Mouse (Mus musculus) megakaryocyte-erythroid progenitor cell, adult 5-6 weeks (primary cell): ENCODE results near the gene Map2k6. TPM values are rescaled to one million over a fixed set of nuclear protein-coding genes. Genes with fewer than 3 reads are reported as not detected.

ENCODE experiments used
- ATAC-seq: replicated peaks from 2 replicates; pipeline ENCODE4 v1.8.0; 2016; ENCODE audit warnings: mild to moderate bottlenecking, inconsistent platforms; ENCODE audit not compliant: severe bottlenecking, poor library complexity, low FRiP score, low TSS enrichment
- total RNA-seq, 2 experiments: library from RNA; stranded (forward) in 1 of 2; stranded (reverse) in 1 of 2; fragments of 200-1000, 215-1000 nt in 1 of 2; fragments of >200 nt in 1 of 2; fragmentation: Nextera tagmentation in 1 of 2; gene quantifications; 2 replicates each; pipeline ENCODE4 v1.2.3; 2014 to 2017

Map2k6 gene
- total RNA-seq, 2 experiments from 2014 or later = 6.4 to 16.2 TPM

DNA sequence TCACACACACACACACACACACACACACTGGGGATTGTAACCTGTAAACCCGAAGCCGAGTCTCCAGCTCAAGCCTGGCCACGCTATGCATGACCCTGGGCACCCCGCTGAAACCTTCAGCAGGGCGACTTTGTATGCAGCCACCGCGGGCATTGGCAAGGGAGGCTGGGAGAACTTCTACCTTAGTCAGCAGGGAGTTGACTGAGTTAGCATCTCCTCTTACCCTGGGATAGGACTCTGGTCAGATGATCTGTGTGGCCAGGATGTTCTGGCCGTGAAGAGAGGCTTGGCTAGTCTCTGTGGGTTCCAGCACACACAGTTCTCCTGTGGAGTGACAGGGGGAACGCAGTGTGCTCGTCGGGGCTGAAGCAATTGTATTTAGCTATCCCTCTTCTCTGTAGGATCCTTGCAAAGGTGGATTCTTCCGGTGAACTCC, 49.8 kb downstream of the Map2k6 start:
- peak; percentile 36 for ATAC-seq

DNA sequence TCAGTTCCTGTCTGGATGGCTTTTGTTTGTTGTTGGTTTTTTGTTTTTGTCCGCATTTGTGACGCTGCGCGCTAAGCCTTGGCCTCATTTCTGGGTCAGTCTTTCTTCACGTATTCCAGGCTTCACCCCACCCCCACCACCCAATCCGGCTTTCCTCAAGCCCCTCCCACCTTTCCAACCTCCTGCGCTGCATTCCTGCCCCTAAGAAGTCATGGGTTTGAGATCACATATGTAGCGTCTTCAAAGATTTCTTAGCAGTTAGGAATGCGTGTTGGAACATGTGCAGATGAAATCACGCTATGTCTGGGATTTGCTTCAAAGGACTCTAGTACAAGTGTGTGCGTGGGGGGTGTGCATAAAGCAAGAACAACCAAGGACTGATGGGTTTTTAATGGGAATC, 50.3 kb downstream of the Map2k6 start:
- no peak for ATAC-seq

DNA sequence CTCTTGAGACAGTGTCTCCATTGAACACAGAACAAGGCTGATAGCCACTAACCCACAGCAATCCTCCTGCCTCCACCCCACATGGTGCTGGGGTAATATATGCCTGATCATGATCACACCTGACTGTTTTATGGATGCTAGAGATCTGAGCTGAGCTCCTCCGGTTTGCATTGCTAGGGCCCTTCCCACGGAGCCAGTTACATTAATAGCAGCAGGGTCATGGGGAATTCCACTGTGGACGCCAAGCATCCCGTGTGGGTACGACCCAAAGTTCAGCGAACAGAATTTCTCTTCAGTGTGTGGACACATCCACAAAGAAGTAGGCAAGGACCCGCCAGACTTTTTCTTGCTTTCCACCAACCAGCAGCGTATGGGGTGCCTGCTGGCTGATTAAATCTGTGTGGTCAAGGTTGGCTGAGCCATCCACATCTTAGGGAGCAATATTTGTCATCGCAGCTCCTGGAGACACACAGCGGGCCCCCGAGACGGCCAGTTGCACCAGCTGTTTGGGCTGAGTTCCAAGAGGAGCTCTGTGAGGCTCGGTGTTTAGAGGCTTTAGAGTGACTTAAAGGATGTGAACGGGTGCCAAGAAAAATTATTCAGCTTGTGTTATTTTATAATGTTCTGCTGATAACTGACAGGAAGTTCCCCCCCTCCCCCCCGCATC, 51.3 kb downstream of the Map2k6 start:
- ATAC-seq = peak; percentile 59

DNA sequence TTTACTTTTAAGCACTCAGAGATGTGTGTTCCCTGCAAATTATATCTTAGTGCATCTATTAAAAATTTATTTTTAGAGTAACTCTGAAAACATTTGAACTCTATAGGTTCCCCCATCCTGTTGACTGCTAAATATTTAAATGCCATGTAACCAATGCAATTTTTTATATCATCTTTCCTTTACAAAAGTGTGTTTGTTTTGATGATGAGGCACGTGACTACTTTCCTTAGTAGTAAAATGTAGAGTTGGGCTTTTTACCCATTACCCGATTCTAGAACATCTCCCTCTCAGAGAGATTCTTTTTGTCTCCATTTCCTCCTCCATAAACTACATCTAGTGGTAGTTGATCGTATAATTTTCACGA, 51.8 kb downstream of the Map2k6 start:
- no peak for ATAC-seq

DNA sequence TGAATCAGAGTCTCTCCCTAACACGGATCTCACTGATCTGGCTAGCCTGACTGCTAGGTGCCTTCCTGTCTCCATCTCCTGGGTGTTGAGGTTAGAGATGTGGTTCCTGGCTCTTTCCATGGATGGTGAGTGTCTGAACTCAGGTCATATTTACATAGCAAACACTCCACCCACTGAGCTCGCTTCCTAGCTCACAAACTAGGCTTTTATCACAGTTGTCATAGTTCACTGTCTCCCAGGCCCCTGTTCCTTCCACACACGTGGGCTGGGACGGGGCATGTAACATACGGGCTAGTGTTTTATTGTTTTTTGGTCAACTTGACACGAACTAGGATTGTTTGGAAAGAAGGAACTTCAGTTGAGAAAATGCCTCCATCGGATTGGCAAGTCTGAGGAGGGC, 52.7 kb downstream of the Map2k6 start:
- ATAC-seq = no peak

DNA sequence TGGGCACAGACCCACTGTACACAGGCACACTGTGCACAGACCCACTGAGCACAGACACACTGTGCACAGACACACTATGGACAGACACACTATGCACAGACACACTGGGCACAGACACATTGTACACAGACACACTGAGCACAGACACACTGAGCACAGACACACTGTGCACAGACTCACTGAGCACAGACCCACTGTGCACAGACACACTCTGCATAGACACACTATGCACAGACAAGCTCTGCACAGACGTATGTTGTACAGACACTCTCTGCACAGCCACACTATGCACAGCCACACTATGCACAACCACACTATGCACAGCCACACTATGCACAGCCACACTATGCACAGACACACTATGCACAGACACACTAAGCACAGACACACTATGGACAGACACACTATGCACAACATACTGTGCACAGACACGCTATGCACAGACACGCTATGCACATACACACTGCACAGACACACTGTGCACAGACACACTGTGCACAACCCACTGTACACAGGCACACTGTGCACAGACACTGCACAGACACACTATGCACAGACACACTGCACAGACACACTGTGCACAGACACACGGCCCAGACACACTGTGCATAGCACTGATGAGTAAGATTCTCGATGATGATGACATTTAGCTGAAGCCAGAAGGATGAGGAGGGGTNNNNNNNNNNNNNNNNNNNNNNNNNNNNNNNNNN, 54.7 kb downstream of the Map2k6 start:
- no peak for ATAC-seq

DNA sequence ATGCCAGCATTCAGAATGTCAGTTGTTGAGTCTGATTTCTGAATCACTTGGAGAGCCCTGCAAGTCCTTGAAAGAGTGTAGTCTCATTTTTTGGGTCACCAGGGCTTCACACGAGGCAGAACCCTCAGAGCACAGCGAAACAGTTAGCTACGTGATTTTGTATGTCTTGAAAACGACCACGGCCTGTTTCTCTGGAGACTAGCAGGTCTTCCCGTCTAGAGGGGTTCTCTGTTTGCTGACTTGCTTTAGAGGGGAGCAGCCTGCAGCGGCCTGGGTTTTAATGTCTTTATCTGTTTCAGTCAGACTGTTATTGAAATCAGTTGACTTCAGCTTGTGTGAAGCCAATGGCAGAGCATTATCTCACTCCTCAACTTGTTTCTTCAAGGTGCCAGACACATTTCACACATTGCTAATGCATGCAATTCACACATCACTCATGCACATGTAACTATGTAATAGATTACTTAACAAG, 58.6 kb downstream of the Map2k6 start:
- ATAC-seq = peak; percentile 84

DNA sequence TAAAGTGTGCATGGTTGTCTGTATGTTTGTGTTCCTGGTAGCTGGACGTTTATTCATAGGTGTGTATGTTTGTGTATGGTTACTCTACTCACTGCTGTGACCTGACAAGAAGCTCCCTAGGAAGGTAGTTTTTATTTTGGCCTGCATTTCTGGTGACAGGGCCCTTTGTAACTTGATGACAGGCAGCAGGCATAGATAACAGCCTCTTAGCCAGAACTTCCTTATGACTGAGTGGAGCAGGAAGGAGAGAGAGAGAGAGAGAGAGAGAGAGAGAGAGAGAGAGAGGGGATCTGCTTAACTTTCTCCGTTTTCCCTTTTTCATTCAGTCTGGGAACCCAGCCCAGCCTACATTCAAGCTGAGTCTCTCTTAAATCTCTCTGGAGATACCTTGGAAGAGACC, 61.6 kb downstream of the Map2k6 start:
- ATAC-seq = no peak

DNA sequence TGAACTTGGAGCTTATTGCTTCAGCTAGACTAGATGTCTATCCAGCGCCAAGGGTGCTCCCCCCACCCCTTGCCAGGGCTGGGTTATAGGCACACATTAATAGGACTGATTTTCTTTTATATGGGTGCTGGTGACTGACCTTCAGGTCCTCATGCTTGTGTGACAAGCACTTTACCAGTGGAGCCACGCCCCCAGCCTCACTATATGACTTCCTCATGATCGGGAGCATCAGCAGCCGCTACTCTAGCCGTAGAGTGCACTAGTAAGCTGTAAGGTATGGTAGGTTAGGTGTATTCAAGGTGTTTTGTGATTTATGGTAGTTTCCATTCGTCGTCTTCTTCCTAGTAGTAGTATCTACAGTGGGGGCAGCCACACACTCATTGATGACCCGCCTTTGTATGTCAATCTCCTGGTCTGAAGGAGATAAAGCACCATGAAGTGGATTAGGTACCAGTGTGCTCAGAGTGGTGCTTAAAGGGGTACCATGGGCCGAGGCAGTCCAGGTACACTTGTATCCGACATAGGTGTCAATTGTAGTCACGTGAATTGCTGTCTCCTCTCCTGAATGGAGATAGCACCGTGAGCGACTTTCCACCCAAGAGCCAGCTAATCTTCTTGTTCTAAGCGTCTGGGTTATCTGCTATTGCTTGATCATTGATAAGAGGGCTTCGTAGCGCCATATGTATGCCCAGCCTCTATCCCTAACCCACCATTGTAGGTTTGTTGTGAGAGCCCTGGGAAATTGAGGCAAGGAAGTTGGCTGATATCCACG, 62.8 kb downstream of the Map2k6 start:
- ATAC-seq = no peak

DNA sequence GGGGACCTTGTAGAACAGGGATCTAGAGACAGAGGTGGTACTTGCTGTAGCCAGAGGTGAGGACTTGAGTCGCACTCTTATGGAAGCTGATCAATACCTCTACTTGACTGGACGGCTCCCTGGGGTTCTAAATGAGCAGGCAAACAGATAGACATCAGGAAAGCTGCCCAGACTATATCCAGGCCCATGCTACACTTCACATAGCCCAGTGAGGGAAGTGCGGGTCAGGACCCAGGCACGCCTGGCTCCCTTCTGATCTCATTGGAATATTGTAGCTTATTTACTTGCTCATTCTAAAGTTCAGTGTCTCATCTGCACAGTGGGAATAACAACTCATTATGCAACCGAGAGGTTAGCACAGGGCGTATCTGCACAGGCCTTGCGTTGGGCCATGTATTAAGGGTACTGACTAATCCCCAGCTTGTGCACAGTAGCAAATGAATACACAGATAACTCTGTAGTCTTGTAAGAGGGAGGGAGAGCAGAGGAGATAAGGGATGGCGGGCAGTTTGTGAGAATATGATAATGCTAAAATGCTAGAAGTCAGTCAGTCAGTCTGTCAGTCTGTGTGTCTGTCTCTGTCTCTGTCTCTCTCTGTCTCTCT, 64.2 kb downstream of the Map2k6 start:
- peak; percentile 96 for ATAC-seq

DNA sequence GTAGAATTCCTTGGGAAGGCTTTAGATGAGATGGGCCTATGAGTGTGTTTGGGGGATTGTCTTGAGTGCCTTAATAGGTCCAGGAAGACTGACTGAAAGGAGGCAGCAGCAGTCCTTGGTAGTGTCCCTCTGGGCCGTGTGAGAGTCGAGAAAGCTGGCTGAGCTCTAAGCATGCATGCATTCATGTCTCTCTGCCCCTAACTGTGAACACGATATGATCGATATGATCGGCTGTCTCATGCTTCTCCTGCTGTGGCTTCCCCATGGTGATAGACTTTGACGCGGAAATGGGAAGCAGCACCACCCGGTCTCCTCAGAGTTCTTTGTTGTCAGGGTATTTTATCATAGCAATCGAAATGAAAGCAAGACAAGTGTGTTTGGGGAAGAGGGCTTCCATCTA, 64.9 kb downstream of the Map2k6 start:
- ATAC-seq = peak; percentile 49

DNA sequence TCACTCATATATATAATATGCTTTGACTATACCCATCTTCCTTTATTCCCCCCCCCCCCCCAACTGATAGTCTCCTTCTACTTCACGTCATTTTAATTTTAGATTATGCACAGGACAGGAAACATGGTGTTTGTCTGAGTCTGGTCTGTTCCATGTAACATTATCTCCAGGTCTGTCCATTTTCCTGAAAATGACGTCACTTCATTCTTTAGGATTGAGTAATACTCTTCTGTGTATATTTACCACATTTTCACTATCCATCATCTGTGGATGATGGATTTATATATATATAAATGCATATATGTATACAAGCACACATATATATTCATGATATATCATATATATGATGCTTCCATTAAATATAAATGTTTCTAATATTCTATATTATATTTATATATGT, 70.1 kb downstream of the Map2k6 start:
- no peak for ATAC-seq

DNA sequence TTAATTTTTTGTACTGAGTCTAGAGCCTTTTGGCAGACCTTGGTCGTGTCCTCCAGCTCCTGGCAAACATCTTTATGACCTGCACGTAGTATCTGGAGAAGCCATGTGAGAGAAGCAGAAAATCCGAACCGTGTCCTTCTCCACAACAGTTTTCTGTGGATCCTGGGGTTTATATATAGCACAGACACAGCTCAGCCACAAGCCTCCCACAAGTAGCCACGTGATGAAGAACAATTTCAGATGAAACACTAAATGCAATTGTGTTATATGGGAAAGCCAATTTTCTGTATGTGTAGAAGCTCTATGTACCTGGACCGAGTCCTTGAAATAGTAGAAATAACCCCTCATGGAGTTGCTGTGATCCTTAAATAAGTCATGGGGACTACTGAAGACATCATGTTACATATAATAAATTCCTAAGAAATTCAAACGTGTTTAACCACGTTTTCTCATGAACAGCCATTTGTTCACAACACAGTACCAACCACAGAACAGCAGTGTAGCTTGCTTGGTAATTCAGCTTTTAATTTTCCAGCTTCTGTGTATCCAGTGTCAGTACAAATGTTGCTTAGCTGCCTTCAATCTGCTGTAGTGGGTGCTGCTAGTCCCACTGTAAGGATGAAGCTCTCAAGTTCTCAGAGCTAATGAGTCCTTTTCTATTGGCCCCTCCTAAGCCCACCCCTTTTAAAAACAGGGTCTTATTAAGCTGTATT, 71.8 kb downstream of the Map2k6 start:
- no peak for ATAC-seq

DNA sequence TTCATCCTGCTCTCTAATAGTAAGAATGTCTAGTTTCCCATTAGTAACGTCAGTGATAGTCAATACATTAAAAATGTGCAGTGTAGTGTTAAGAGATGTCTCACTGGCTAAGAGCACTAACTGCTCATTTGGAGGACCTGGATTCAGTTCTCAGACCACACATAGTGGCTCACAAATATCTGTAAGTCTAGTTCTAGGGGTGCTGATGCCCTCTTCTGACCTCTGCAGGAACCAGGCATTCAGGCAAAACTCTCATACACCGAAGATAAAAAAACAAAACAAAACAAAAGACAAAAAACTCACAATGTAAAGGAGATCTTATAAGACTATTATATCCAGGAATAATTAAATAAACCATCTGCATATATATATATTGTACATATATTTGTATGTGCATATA, 72.4 kb downstream of the Map2k6 start:
- ATAC-seq = no peak

DNA sequence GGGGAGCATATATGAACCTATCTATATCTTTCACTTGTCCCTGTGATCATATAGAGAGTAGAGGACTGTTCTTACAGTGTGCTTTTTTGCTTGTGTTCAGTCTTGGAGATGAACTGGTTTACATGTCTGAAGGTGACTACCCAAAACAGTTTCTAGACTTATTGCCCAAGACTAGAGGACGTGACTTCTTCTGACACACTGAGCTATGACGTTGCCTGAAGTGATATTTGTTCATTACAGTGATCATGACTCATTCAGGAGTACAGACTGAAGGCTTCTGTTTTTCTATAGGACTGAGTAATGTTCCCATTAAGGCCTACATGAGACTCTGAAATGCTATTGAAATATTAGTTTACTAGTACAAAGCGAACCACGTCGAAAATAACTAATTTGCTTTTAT, 73.2 kb downstream of the Map2k6 start:
- ATAC-seq = no peak

DNA sequence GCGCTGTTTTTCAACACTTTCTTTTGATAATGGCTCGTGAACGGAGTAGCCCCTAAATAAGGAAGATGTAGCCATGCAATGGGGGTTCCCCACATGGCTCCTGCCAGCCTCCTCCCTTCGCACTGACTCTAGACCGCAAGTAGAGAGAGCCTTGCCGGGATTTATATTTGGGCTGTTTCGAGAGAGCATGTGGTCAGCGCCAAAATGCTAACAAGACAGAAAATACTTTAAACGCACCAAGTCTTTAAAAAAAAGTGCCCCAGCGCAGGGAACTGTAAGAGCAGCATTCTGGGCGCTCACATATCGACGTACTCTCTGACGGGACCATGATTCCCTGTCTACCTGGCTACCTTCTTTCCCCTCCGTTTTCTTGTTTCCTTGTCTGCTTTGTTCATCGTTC, 74.6 kb downstream of the Map2k6 start:
- no peak for ATAC-seq

DNA sequence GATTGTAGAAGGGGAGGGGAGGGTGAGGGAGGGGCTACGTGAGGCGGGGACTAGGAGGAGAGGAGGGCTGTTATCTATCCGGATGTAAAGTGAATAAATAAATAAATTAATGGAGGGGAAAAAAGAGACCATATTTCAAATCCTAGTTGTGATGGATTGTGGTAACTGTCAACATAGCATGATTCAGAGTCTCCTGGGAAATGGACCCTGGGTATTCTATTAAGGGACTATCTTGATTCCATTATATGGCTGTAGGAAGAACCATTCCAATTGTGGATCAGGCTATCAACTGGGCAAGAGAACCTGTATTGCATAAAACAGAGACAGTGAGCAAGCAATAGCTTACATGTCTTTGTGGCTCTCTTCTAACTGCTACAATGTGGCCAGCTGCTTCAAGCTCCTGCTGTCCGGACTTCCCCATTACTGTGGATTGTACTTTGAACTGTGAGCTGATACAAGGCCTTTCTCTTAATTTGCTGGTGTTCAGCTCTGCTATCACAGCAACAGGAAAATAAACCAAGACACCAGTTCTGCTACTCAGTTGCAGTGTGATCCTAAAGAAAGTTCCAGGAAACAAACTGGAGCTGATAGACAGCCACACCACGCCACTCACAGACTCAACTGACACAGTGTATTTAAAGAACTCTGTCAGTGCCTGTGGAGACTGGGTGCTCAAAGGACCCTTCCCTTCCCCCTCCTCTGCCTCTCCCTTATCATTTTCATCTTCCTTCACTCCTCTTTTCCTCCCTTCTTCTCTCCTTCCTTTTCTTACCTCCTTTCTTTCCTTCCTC, 77.6 kb downstream of the Map2k6 start:
- 0 out of 2 replicates have a peak, but pooled peaks have one; percentile 10 for ATAC-seq

DNA sequence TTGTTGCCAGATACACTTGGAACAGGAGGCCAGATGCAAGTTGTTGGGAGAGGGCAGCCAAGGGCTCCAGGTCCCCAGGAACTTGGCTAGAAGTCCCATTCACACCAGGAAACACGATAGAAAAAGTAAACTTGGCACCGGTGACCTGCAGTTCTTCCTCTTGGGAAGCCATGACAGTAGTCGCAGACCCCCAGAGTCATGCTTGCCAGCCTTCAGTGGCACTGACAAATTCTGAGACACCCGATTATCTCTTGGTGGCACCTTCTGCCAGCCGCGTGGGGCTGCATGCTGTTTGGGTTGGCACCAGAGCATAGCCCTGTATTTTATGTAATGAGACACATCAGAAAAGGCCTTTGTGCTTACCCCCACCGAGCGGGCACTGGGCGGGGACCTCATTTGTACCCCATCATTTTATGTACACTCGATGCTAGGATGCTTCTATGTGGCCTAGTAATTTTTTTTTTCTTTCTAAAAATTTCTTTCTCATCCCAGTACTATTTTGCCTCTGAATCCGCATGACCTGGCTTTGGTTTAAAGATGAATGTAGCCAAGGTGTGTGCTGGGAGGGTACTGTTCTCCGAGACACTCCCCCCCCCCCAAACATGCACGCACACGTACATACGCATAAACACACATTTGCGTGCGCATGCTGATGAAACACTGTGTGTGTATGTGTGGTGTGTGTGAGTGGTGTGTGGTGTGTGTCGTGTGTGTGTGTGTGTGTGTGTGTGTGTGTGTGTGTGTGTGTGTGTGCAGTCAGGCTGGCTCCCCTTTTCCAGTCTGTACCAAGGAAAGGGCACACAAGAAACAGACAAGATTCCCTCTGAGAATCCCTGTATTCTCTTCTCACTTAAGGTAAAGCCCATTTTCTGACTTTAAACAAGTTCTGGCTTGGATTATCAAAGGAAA, 79.3 kb downstream of the Map2k6 start:
- ATAC-seq = peak; percentile 67
